In genomic region chr7:17155634-17156033, GRCm38 (mm10) we compare ENCODE assay signal across 8 mouse cellular contexts. TPM values are rescaled to one million over a fixed set of nuclear protein-coding genes. Genes with fewer than 3 reads are reported as not detected.
DNase-seq lines count a peak whose midpoint lies in the region; ATAC-seq lines count a peak whose summit lies in the region.

No protein-coding gene starts in this region.

- H3K9ac ChIP-seq in intestine, embryonic 14.5 days (ENCODE audit: low read length) = no peak overlapping the region
- no peak overlapping the region for H3K9ac ChIP-seq in intestine, embryonic 15.5 days

- DNase-seq in intestine, embryonic 14.5 days (ENCODE audit: low spot score) = peak; percentile 71
- DNase-seq in 416B (ENCODE audit: low read depth) (peak; percentile 71), NIH3T3 (ENCODE audit: low read depth) (peak; percentile 80)
- peak; percentile 72 to 83 for DNase-seq in cerebellum, postnatal 10 days
- DNase-seq in kidney, postnatal 10 days = peak; percentile 71
- peak; percentile 6 for DNase-seq in thymus, postnatal 0 days (ENCODE audit: low spot score)
- no peak for DNase-seq in neural tube, embryonic 10.5 days (ENCODE audit: extremely low spot score, low spot score)

- H3K4me3 ChIP-seq in intestine, embryonic 14.5 days (ENCODE audit: low read depth, low read length) = no peak overlapping the region
- H3K4me3 ChIP-seq in intestine, embryonic 15.5 days (replicated peaks) = no peak overlapping the region

- H3K27me3 ChIP-seq in intestine, embryonic 14.5 days (replicated peaks; ENCODE audit: control insufficient read depth, insufficient read depth, low read length) = no peaks in the 10 kb centered on the region
- H3K27me3 ChIP-seq in intestine, embryonic 15.5 days (replicated peaks) = no peaks in the 10 kb centered on the region

- no peaks in the 10 kb centered on the region for H3K9me3 ChIP-seq in intestine, embryonic 14.5 days (ENCODE audit: control insufficient read depth, low read length)
- H3K9me3 ChIP-seq in intestine, embryonic 15.5 days = no peaks in the 10 kb centered on the region

- no peak overlapping the region for H3K27ac ChIP-seq in intestine, embryonic 14.5 days (ENCODE audit: low read depth)
- no peak overlapping the region for H3K27ac ChIP-seq in intestine, embryonic 15.5 days

- H3K4me1 ChIP-seq in intestine, embryonic 14.5 days (replicated peaks; ENCODE audit: control insufficient read depth, insufficient read depth, low read length) = no peaks in the 10 kb centered on the region
- H3K4me1 ChIP-seq in intestine, embryonic 15.5 days (replicated peaks) = no peaks in the 10 kb centered on the region

- 30% methylated on average over 2 of the region's 2 CpGs for WGBS in intestine, embryonic 14.5 days
- 44% methylated on average over 2 of the region's 2 CpGs for WGBS in intestine, embryonic 15.5 days

- no peaks in the 10 kb centered on the region for H3K36me3 ChIP-seq in intestine, embryonic 14.5 days (ENCODE audit: control insufficient read depth, insufficient read depth, low read length)
- H3K36me3 ChIP-seq in intestine, embryonic 15.5 days = no peaks in the 10 kb centered on the region

- no peak for ATAC-seq in intestine, embryonic 14.5 days (replicated peaks; ENCODE audit: low FRiP score, low TSS enrichment, low read depth)
- ATAC-seq in intestine, embryonic 15.5 days = no peak

- H3K4me2 ChIP-seq in intestine, embryonic 14.5 days (ENCODE audit: low read length) = no peak overlapping the region
- H3K4me2 ChIP-seq in intestine, embryonic 15.5 days (replicated peaks) = no peak overlapping the region

RNA-seq across cellular contexts. Expression of gene Ceacam3, which starts 5.6 kb away (rescaled TPM):
- not detected in 2 replicates for polyA plus RNA-seq in intestine, embryonic 14.5 days (2014; fragmentation: Nextera tagmentation; extraction: Ambion mirVana)
- polyA plus RNA-seq in intestine, embryonic 15.5 days (2015; fragmentation: Nextera tagmentation; extraction: Ambion mirVana) = not detected in 2 replicates
- not detected in 2 replicates for polyA plus RNA-seq in thymus, postnatal 0 days (2015; fragmentation: Nextera tagmentation; extraction: Ambion mirVana)

RNA-seq across cellular contexts. Expression of gene Psg29, which starts 47.6 kb away (rescaled TPM):
- not detected in 2 replicates for polyA plus RNA-seq in intestine, embryonic 14.5 days (2014; fragmentation: Nextera tagmentation; extraction: Ambion mirVana)
- polyA plus RNA-seq in intestine, embryonic 15.5 days (2015; fragmentation: Nextera tagmentation; extraction: Ambion mirVana) = not detected in 2 replicates
- polyA plus RNA-seq in thymus, postnatal 0 days (2015; fragmentation: Nextera tagmentation; extraction: Ambion mirVana) = not detected in 2 replicates
